Mouse (Mus musculus) brown adipose tissue, adult 24 weeks (tissue): ENCODE results near the gene Pxmp4. TPM values are rescaled to one million over a fixed set of nuclear protein-coding genes. Genes with fewer than 3 reads are reported as not detected.

Experiments used
- H3K27ac ChIP-seq: fragments of 200-500 bp; replicated peaks from 2 replicates; pipeline ENCODE4 v1.5.1; 2012; ENCODE audit warnings: low read depth, mild to moderate bottlenecking, low read length
- H3K4me1 ChIP-seq: fragments of 200-500 bp; 2 replicates; pipeline ENCODE4 v1.6.1; 2012; ENCODE audit warnings: low read length, mixed read lengths; ENCODE audit not compliant: control insufficient read depth, insufficient read depth, insufficient read length
- H3K4me3 ChIP-seq: fragments of 200-500 bp; 2 replicates; pipeline ENCODE4 v1.5.1; 2012; ENCODE audit warnings: low read depth, mild to moderate bottlenecking, low read length, moderate library complexity; ENCODE audit not compliant: insufficient read depth
- polyA plus RNA-seq: library from polyadenylated mRNA; stranded (reverse); fragments of >200 nt; gene quantifications from 2 replicates; pipeline ENCODE4 v1.2.4, GENCODE M21; 2012; ENCODE audit not compliant: missing spikeins, insufficient read depth, insufficient read length

Pxmp4 gene
- polyA plus RNA-seq, 1 experiment: 59.3 TPM

GRCm38 (mm10) chr2:154630531-154630930 lies 27.0 kb upstream of the Pxmp4 start:
- Histone ChIP-seq H3K4me3 (no peak overlapping the region), H3K27ac (no peak overlapping the region), H3K4me1 (no peaks in the 10 kb centered on the region)

GRCm38 (mm10) chr2:154624137-154624536 lies 20.6 kb upstream of the Pxmp4 start:
- Histone ChIP-seq H3K4me1 (peaks cover 2% of the 10 kb centered on the region; the same call in 1 of the 2 replicates), H3K27ac (no peak overlapping the region), H3K4me3 (no peak overlapping the region)

- Histone ChIP-seq H3K4me1 (peaks cover 2% of the 10 kb centered on the region; the same call in 1 of the 2 replicates), H3K27ac (no peak overlapping the region), H3K4me3 (no peak overlapping the region)
Measured at GRCm38 (mm10) chr2:154621684-154622083, 18.2 kb upstream of the Pxmp4 start.

DNA sequence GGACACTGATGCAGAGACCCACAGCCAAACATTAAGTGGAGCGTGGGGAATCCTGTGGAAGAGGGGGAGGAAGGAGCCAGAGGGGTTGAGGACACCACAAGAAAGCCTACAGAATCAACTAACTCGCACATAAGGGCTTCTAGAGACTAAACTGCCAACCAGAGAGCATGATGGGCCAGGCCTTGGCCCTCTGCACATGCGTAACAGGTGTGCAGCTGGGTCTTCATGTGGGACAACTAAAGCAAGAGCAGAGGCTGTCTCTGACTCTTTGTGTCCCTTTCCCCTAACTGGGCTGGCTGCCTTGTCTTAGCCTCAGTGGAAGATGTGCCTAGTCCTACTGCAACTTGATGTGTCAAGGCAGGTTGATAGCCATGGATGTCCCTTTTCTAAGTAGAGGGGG lies 13.6 kb upstream of the Pxmp4 start:
- Histone ChIP-seq H3K4me3 (no peak overlapping the region), H3K4me1 (peaks cover 8% of the 10 kb centered on the region), H3K27ac (no peak overlapping the region)

GRCm38 (mm10) chr2:154615674-154616073 lies 12.2 kb upstream of the Pxmp4 start:
- Histone ChIP-seq H3K4me3 (no peak overlapping the region), H3K27ac (peak overlapping the region; percentile 56), H3K4me1 (peaks cover 5% of the 10 kb centered on the region)

GRCm38 (mm10) chr2:154614841-154615576 lies 11.5 kb upstream of the Pxmp4 start:
- Histone ChIP-seq H3K4me3 (peak overlapping the region; percentile 29), H3K4me1 (peaks cover 5% of the 10 kb centered on the region), H3K27ac (peak overlapping the region; percentile 66)

- Histone ChIP-seq H3K4me1 (peaks cover 7% of the 10 kb centered on the region), H3K27ac (peak within 1 kb of the TSS; percentile 87), H3K4me3 (peak within 1 kb of the TSS; percentile 68)
Measured at GRCm38 (mm10) chr2:154613118-154614115, 9.9 kb upstream of the Pxmp4 start, which contains the start of the genes Zfp341 and 4930519P11Rik. Gene Zfp341, plus strand, starts transcription at chr2:154613297. Gene 4930519P11Rik, minus strand, starts transcription at chr2:154613437.

- Histone ChIP-seq H3K27ac (no peak overlapping the region), H3K4me3 (no peak overlapping the region), H3K4me1 (peaks cover 4% of the 10 kb centered on the region; the same call in 1 of the 2 replicates)
Measured at GRCm38 (mm10) chr2:154609050-154609767, 5.7 kb upstream of the Pxmp4 start.

GRCm38 (mm10) chr2:154606965-154607364 lies 3.5 kb upstream of the Pxmp4 start:
- Histone ChIP-seq H3K4me1 (peaks cover 7% of the 10 kb centered on the region), H3K4me3 (no peak overlapping the region), H3K27ac (no peak overlapping the region)

DNA sequence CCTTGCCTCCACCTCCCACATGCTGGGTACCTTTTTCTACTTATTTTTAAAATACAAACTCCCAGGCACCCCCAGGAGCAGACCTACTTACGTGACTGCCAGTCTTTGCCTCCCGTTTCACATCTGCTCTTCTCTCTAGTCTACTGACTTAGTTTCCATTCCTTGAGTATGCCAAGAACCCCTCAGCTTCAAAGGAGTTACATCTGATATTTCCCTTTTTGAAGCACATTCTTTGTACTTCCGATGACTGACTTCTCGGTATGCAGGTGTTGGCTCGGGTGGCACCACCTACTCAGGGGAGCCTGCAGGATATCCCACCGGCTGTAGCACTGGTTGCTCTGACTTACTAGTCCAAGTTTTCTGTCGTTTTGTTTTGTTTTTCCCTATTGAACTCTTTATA lies 648 bp upstream of the Pxmp4 start:
- Histone ChIP-seq H3K4me3 (peak overlapping the region; percentile 53), H3K4me1 (peaks cover 7% of the 10 kb centered on the region), H3K27ac (peak overlapping the region; percentile 37)

DNA sequence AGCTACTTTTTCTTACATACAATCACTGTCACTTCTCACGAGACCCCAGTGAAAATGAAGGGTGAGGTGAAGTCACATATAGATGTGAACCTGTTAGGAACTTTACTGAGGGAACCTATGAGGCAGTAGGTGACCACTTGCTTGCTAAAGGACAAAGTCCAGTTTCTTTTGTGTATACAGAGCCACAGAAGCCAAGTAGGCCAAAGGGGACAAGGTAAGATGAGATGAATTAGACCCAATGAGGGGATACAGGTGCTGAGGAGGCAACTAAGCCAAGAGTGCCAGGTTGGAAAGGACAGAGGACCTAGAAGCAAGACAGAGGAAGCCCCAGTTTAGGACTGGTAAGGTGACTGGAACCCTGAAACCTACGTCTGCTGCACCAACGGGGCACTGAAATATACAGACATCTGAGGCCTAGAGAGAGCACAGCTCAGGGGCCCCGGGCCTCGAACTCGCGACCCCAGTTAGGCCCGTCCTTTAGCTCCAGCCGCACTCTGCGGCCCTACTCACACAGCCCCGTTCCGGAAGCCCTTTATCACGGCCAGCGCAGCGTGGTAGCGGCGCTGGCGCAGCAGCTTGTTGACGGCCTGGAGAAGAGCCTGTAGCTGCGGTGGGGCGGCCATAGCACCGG lies 386 bp downstream of the Pxmp4 start:
- Histone ChIP-seq H3K4me3 (peak overlapping the region; percentile 81), H3K4me1 (peaks cover 5% of the 10 kb centered on the region), H3K27ac (peak overlapping the region; percentile 70)

- peaks cover 5% of the 10 kb centered on the region for H3K4me1 ChIP-seq
- H3K4me3 ChIP-seq: no peak overlapping the region
- H3K27ac ChIP-seq: no peak overlapping the region
Measured at GRCm38 (mm10) chr2:154601324-154601723, 2.2 kb downstream of the Pxmp4 start.

DNA sequence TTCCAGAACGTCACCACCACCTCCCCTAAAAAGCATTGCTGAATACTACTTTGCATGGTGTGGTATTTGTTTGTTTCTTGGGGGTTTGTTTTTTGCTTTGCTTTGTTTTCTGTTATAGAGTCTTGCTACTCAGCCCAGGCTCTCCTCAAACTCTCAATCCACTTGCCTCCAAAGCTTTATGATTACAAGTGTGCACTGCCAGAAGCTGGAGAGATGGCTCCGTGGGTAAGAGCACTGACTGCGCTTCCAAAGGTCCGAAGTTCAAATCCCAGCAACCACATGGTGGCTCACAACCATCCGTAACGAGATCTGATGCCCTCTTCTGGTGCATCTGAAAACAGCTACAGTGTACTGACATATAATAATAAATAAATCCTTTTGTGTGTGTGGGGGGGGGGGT lies 2.9 kb downstream of the Pxmp4 start:
- Histone ChIP-seq H3K4me3 (no peak overlapping the region), H3K27ac (no peak overlapping the region), H3K4me1 (peaks cover 8% of the 10 kb centered on the region)

DNA sequence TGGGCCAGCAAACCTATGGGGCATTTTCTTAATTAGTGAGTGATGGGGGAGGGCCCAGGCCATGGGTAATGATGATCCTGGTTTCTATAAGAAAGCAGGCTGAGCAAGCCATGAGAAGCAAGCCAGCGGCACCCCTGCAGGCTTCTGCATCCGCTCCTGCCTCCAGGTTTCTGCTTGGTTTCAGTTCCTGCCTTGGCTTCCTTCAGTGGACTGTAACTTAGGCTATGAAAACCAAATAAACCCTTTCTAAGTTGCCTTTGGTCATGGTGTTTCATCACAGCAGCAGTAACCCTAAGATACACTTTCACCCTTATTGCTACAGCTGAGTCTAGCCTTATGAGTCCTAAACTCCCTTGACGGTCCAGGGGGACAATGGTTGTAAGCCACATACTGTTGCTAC lies 6.1 kb downstream of the Pxmp4 start:
- no peak overlapping the region for H3K4me3 ChIP-seq
- H3K4me1 ChIP-seq: peaks cover 5% of the 10 kb centered on the region
- no peak overlapping the region for H3K27ac ChIP-seq
